Mouse (Mus musculus) small intestine, adult 2 months (tissue): Measurements from ENCODE around the gene Abcb11. TPM values are rescaled to one million over a fixed set of nuclear protein-coding genes. Genes with fewer than 3 reads are reported as not detected.

Experiments used
- H3K27ac ChIP-seq: fragments of 200-500 bp; 2 replicates; pipeline ENCODE4 v1.5.1; 2012; ENCODE audit warnings: low read depth, low read length, control low read depth, inconsistent platforms; ENCODE audit not compliant: insufficient read depth
- H3K27me3 ChIP-seq: fragments of 200-500 bp; 2 replicates; pipeline ENCODE4 v1.6.1; 2012; ENCODE audit warnings: mild to moderate bottlenecking, moderate library complexity, low read length, inconsistent platforms; ENCODE audit not compliant: control insufficient read depth, insufficient read depth
- H3K36me3 ChIP-seq: fragments of 200-500 bp; 2 replicates; pipeline ENCODE4 v1.6.1; 2012; ENCODE audit warnings: mild to moderate bottlenecking, low read length, control low read depth, inconsistent platforms; ENCODE audit not compliant: control insufficient read depth, insufficient read depth
- H3K4me1 ChIP-seq: fragments of 200-500 bp; 2 replicates; pipeline ENCODE4 v1.6.1; 2012; ENCODE audit warnings: low read length, inconsistent platforms, mixed read lengths; ENCODE audit not compliant: control insufficient read depth, insufficient read depth, insufficient read length
- H3K4me3 ChIP-seq: fragments of 200-500 bp; 2 replicates; pipeline ENCODE4 v1.5.1; 2012; ENCODE audit warnings: low read depth, mild to moderate bottlenecking, control low read depth, inconsistent platforms, low read length, moderate library complexity
- CTCF ChIP-seq: fragments of 200-500 bp; IDR thresholded peaks from 2 replicates; pipeline ENCODE4 v1.5.1; 2012; ENCODE audit warnings: low read depth, mild to moderate bottlenecking, control low read depth, inconsistent platforms, low read length, moderate library complexity, mixed read lengths; ENCODE audit not compliant: insufficient replicate concordance, insufficient read length; ENCODE audit errors: extremely low read depth
- POLR2A ChIP-seq: fragments of 200-500 bp; IDR thresholded peaks from 2 replicates; pipeline ENCODE4 v1.6.1; 2012; ENCODE audit warnings: low read depth, mild to moderate bottlenecking, control low read depth, inconsistent platforms, low read length, moderate library complexity
- WGBS: fragments of 180-500 bp; shearing (Covaris S2); methylation state at CpG from one replicate; pipeline ENCODE4 v1.1.7; 2018; 5-methylcytosine and 5-hydroxymethylcytosine counted together
- polyA plus RNA-seq: library from polyadenylated mRNA; depleted of rRNA; stranded (reverse); fragments of >200 nt; gene quantifications from 2 replicates; pipeline ENCODE4 v1.2.3, GENCODE M21; 2012

Gene Abcb11
- polyA plus RNA-seq, 1 experiment: not detected

- no peak overlapping the region for H3K4me3 ChIP-seq
- no peaks in the 10 kb centered on the region for H3K27me3 ChIP-seq
- no peak overlapping the region for H3K27ac ChIP-seq
- H3K4me1 ChIP-seq: no peaks in the 10 kb centered on the region
- no peaks in the 10 kb centered on the region for H3K36me3 ChIP-seq
- TF ChIP-seq POLR2A (no peak), CTCF (no peak)
Observed at GRCm38 (mm10) chr2:69264069-69264618, 78.3 kb downstream of the Abcb11 start.

GRCm38 (mm10) chr2:69248221-69248755, 94.1 kb downstream of the Abcb11 start:
- Histone ChIP-seq H3K4me3 (no peak overlapping the region), H3K27me3 (no peaks in the 10 kb centered on the region; the same call in 1 of the 2 replicates), H3K36me3 (no peaks in the 10 kb centered on the region), H3K4me1 (no peaks in the 10 kb centered on the region), H3K27ac (no peak overlapping the region)
- TF ChIP-seq CTCF (no peak), POLR2A (no peak)
- WGBS: 63% methylated on average over 16 of the region's 16 CpGs

GRCm38 (mm10) chr2:69247081-69247480, 95.3 kb downstream of the Abcb11 start:
- TF ChIP-seq POLR2A (no peak), CTCF (no peak)
- WGBS: 91% methylated on average over 1 of the region's 1 CpGs
- H3K4me3 ChIP-seq: no peak overlapping the region

GRCm38 (mm10) chr2:69244924-69245323, 97.5 kb downstream of the Abcb11 start:
- H3K27me3 ChIP-seq: no peaks in the 10 kb centered on the region; the same call in 1 of the 2 replicates
- no peak for TF ChIP-seq POLR2A
- no peak for TF ChIP-seq CTCF
- H3K36me3 ChIP-seq: no peaks in the 10 kb centered on the region
- no peak overlapping the region for H3K27ac ChIP-seq
- no peaks in the 10 kb centered on the region for H3K4me1 ChIP-seq
- WGBS: 51% methylated on average over 2 of the region's 2 CpGs
- H3K4me3 ChIP-seq: no peak overlapping the region

More at GRCm38 (mm10) chr2:69247081-69247480, 95.3 kb downstream of the Abcb11 start:
- Histone ChIP-seq H3K27ac (no peak overlapping the region), H3K36me3 (no peaks in the 10 kb centered on the region), H3K27me3 (no peaks in the 10 kb centered on the region; the same call in 1 of the 2 replicates), H3K4me1 (no peaks in the 10 kb centered on the region)

GRCm38 (mm10) chr2:69239315-69239714, 103.1 kb downstream of the Abcb11 start:
- TF ChIP-seq POLR2A (no peak), CTCF (no peak)
- Histone ChIP-seq H3K27ac (no peak overlapping the region), H3K36me3 (no peaks in the 10 kb centered on the region), H3K4me1 (no peaks in the 10 kb centered on the region), H3K27me3 (no peaks in the 10 kb centered on the region), H3K4me3 (no peak overlapping the region)
- WGBS: 32% methylated on average over 9 of the region's 9 CpGs

GRCm38 (mm10) chr2:69234976-69235678, 107.3 kb downstream of the Abcb11 start:
- 89% methylated on average over 5 of the region's 5 CpGs for WGBS
- TF ChIP-seq POLR2A (no peak), CTCF (no peak)
- no peaks in the 10 kb centered on the region for H3K27me3 ChIP-seq

GRCm38 (mm10) chr2:69232101-69232500, 110.3 kb downstream of the Abcb11 start:
- no peak for TF ChIP-seq CTCF
- TF ChIP-seq POLR2A: no peak
- no peaks in the 10 kb centered on the region for H3K36me3 ChIP-seq
- H3K27me3 ChIP-seq: no peaks in the 10 kb centered on the region
- H3K4me1 ChIP-seq: no peaks in the 10 kb centered on the region
- H3K27ac ChIP-seq: no peak overlapping the region
- no peak overlapping the region for H3K4me3 ChIP-seq

More at GRCm38 (mm10) chr2:69234976-69235678, 107.3 kb downstream of the Abcb11 start:
- no peak overlapping the region for H3K4me3 ChIP-seq
- no peaks in the 10 kb centered on the region for H3K36me3 ChIP-seq
- H3K4me1 ChIP-seq: no peaks in the 10 kb centered on the region
- no peak overlapping the region for H3K27ac ChIP-seq
